Mouse (Mus musculus) layer of hippocampus, adult 9-11 months (tissue): ENCODE measurements around the gene Col24a1.

ENCODE experiments used
- DNase-seq: peaks from one replicate; pipeline ENCODE4 v3.0.0; 2022

Col24a1 gene

DNA sequence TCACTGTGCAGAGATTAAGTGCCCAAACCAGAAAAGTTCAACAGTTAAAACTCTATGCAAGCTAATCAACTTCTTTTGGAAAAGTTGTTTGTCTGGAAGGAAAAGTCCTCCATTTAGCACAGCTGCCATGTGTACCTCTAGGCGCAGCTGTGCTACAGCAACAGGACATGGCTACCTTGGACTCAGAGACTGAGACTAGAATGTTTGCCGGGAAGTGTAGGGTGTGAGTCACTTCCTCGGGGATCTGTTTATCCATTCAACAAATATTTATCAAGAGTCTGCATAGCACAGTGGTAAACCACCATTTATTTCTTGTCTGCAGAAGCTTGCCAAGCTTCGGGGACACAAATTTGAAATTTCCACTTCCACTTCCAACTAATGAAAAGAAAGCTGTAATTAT lies 178.8 kb downstream of the Col24a1 start:
- no peak for DNase-seq

- no peak for DNase-seq
Measured at GRCm38 (mm10) chr3:145474163-145474562, 181.9 kb downstream of the Col24a1 start.

DNA sequence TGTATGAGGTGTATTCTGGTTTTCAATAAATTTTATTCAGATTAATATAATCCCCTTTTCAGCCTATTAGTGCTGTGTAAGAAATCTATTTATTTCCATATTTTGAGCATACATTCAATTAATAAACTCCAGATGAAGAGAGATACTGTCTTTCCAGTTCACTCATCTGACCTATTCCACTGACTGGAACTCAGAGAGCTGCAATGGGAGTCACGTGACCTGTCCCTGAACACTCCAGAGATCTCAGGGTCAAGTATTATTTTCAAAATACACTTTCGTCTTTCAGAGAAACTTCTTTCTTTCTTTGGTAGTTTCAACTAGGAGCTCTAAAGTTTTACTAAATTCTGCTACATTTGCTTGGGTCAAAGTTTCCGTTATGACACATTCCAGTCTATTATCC lies 184.4 kb downstream of the Col24a1 start:
- no peak for DNase-seq

DNA sequence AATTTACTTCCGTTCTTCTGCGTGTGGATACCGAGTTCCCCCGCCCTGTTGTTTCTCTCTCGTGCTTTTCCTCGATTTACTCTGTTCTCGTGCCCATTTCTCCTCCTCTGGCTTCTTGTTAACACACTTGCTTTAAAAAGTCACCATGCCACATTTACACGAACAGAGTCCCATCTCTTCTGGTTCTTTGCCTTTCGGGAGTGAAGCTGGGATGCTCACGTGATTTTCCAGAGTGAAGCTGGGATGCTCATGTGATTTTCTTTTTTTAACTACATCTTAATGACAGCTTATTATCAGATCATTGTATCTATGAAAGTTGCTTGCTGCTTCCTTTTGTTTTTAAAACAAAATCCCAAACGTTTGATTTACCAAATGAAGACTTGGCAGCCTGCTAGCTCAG lies 184.8 kb downstream of the Col24a1 start:
- DNase-seq = no peak

GRCm38 (mm10) chr3:145478446-145478845 lies 186.2 kb downstream of the Col24a1 start:
- DNase-seq = no peak

DNA sequence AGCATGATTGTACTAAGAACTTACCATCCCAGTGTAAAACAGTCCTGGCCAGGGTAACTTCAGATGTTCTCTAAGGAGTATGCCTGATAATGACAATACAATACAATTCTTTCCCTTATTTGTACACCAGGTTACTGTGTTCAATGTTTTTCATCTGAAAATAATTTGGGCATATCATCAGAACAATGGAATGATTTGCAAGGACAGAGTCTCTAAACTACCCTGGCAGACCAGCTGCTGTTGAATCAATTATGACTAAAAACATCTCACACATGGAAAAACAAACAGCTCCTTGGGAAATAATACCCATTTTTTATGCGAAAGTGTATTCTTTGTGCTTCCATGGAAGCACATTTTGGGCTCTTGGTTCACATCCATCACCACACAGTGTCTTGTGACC lies 198.0 kb downstream of the Col24a1 start:
- no peak for DNase-seq

GRCm38 (mm10) chr3:145491326-145491725 lies 199.1 kb downstream of the Col24a1 start:
- no peak for DNase-seq

DNA sequence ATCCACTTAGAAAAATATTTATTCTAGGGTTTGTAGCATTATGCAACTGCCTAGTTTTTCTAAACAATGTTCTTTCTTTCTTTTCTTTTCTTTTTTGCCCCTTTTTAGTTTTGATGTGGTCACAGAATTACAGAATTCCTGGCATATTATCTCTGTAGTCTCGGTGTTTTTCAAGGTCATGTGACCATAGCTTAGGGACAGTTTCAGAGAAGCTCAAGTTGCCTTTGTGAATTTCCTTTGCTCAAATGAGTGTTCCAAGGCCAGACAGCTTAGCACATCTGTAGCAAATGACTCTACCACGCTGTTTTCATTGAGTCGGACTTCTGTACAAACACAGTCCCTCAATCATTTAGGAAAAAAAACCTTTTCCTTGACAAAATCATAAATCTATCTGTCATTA lies 205.9 kb downstream of the Col24a1 start:
- no peak for DNase-seq

DNA sequence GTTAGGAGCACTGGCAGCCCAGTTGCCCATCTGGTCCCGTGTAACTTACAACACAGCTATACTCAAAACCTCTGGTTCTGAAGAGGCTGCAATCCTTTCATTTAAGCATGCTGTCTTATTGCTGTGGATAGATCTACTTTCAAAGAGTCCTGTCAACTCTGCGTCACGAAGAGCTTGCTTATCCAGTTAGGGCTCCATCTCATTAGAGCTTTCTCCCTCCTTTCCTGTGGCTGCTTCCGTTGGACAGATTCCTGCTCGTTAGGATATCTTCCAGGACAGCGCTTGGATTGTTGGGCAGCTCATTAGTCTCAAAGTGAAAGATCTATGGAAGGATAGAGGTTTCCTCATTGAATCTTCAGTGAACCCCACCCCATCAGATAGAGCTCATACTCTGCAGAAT lies 206.6 kb downstream of the Col24a1 start:
- DNase-seq = no peak

- no peak for DNase-seq
Measured at GRCm38 (mm10) chr3:145504830-145505229, 212.6 kb downstream of the Col24a1 start.

- DNase-seq = no peak
Measured at GRCm38 (mm10) chr3:145508550-145508949, 216.3 kb downstream of the Col24a1 start.

DNA sequence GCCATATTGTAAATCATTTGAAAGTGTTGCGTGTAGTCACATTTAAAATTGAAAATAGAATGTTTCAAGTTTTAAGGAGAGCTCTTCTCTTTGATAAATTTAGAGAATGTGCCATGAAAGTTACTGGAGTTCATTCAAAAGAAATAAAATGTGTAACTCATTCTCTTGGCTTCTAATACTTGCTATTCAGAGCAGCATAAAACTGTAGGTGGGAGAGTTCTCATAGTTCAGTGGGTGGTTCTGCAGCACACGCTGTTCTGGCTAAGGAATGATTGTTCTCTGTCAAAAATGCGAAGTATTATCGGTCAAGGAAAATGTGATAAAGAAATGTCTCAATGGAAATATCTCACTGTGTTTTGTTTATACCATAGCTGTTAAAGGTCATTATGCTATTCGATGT lies 221.9 kb downstream of the Col24a1 start:
- DNase-seq = peak; percentile 5

DNA sequence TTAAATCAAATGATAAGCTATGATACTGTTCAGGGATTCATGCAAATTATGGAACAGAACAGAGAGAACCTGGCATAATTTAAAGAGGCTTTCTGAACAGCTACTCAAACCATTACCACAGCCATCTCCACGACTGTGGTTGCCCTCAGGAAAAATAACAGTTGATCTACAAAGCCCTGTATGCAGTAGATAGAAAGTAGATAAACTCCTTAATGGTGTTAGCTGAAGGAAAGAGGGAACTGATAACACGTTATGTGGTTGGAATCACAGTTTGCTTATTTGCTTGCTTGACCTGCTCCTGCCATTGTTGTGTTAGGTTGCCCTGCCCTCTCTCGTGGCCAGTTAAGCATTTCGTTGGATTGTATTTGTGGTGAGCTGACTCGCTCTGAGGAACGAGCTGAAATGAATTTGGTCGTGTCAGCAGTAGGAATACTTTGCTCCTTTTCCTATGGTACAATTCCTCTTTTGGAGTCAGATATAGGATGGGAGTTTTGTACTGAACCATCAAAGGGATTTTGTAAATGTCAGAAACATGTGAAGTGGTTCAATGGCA lies 229.3 kb downstream of the Col24a1 start:
- DNase-seq = no peak

GRCm38 (mm10) chr3:145522311-145522710 lies 230.0 kb downstream of the Col24a1 start:
- DNase-seq = no peak

- no peak for DNase-seq
Measured at GRCm38 (mm10) chr3:145525266-145525665, 233.0 kb downstream of the Col24a1 start.

GRCm38 (mm10) chr3:145537870-145538269 lies 245.6 kb downstream of the Col24a1 start:
- DNase-seq = no peak

DNA sequence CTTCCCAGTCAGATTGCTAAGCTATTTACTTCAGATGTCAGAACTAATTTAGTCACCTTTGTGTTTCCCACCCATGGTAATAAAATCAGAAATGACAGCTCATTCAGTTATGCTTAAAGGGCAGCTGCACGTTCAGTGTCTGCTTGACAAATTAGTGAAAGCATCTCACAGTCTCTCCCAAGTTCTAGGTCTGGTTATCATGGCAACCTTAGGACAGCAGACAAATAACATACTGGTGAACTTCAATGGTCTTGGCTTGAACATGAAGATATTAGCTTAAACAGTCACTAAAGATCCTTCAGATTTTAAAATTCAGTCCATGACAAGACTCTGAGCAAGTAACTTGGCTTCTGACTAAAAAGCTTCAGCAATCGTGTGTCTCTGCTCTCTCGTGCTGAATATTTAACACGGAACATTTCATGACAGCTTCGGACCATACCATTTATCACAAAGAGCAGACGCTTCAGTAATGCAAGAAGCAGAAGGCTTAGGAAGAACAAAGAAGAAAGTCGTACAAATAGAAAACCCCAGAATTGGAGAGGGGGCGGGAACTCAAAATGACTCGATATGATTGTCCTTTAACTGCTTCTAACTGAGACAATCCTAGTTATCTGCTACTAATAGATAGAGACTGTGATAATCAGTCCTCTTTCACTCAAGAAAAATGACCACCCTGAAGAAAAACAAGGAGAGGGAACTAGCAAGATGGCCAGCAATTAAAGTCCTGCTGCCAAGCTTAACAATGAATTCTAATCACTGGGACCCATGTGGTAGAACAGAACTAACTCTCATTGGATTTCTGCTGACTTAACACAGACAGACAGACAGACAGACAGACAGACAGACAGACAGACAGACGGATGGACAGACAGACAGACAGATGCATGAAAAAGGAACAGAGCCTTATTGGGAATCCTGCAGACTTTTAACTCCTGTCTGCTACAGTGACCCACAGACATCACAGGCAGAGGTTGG lies 256.5 kb downstream of the Col24a1 start:
- no peak for DNase-seq

GRCm38 (mm10) chr3:145550216-145550615 lies 257.9 kb downstream of the Col24a1 start:
- DNase-seq = no peak

GRCm38 (mm10) chr3:145554388-145554787 lies 262.1 kb downstream of the Col24a1 start:
- no peak for DNase-seq

DNA sequence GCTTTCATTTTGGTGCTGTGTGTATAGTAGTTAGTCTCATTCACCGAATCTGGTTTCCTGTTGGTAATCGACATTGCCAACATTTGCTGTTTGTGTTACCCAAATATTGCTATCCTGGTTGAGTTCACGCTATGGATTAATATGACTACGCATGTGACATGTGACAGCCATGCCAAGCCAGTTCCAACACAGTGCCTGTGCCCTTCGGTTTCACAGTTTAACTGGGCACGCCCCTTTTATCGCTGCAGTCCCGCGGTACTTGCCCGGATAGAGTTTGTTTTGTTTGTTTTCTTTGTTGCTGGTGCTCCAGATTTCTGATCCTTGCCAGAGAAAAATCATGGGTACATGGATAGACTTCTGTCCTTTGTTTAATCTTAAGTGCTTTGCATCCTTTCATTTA lies 263.9 kb downstream of the Col24a1 start:
- DNase-seq = no peak

DNA sequence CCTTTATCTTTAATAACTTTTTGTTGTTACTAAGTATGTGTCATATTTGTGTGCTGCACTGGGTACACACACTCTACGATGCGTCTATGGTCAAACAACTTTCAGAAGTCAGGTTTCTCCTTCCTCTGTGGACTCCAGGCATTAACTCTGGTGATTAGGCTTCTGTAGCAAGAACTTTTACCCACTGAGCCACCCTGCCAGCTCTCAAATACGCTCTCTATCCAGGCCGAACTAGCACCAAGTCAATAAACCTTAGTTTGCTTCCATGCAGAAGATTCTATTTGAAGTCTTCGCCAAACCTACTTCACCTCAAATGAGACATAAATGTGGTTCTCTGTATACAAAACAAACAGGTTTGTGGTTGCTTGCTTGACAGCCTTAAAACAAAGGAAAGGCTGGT lies 267.4 kb downstream of the Col24a1 start:
- DNase-seq = no peak

DNA sequence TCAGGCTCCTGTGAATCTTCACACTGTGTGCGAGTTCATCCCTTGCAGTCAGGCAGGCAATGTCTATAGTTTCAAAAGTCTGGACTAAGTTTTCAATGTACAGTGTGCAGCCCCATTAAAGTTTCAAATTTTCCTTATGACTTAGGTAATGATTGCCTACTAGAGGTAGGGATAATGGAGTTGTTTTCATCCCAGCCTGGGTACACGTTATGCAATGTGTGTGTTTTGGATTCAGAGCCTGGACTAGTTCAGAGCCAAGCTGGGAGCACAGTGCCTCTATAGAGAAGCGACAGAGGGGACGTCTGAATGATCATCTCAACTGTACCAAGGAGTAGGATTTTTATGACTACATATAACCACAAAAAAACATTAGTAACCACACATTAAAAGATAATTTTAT lies 267.8 kb downstream of the Col24a1 start:
- DNase-seq = no peak

DNA sequence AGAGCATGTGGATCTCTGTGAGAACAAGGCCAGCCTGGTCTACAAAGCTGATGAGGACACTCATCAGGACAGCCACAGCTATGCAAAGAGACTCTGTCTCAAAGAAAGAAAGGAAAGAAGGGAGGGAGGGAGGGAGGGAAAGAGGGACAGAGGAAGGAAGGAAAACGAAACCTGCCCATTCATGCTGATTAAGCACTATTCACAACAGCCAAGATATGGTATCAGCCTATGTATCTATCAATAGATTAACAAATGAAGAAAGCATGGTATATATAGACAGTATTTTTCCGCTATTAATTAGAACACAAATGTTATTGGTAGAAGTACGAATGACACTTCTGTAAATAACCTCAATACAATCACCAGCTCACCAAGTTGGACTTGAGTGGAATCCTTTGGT lies 282.2 kb downstream of the Col24a1 start:
- DNase-seq = no peak

- no peak for DNase-seq
Measured at GRCm38 (mm10) chr3:145575340-145575739, 283.1 kb downstream of the Col24a1 start.
